Mouse (Mus musculus) C2C12 (cell line): ENCODE measurements at regions not wholly inside any gene's neighbourhood (a gene's known extent, or its start where the extent isn't known, plus 50 kb on each side); places are given as distances from the start of the nearest gene placed in this dataset.
A peak's percentile ranks its signal among the peaks of the same experiment; 100 is the strongest.

Experiments
- H3K27me3 ChIP-seq: one replicate; pipeline ENCODE4 v1.6.1; 2011; ENCODE audit not compliant: control insufficient read depth, insufficient read depth, insufficient read length
- H3K36me3 ChIP-seq: one replicate; pipeline ENCODE4 v1.6.1; 2011; ENCODE audit not compliant: control insufficient read depth, insufficient read depth
- H3K4me3 ChIP-seq: one replicate; pipeline ENCODE4 v1.5.1; 2011; ENCODE audit warnings: mild to moderate bottlenecking, control low read depth; ENCODE audit not compliant: poor library complexity, insufficient read depth, severe bottlenecking
- H3K79me2 ChIP-seq: one replicate; pipeline ENCODE4 v1.6.1; 2011; ENCODE audit not compliant: control insufficient read depth, insufficient read depth
- H3K79me3 ChIP-seq: one replicate; pipeline ENCODE4 v1.6.1; 2011; ENCODE audit warnings: low read depth, control low read depth
- H3ac ChIP-seq: one replicate; pipeline ENCODE3; 2011; ENCODE audit warnings: low read depth; ENCODE audit not compliant: control insufficient read depth, insufficient read length
- CEBPB ChIP-seq: IDR thresholded peaks from one replicate; pipeline ENCODE4 v1.6.1; 2011; ENCODE audit warnings: low read depth, mild to moderate bottlenecking, control low read depth, moderate library complexity
- CTCF ChIP-seq: IDR thresholded peaks from one replicate; pipeline ENCODE4 v1.5.1; 2011; ENCODE audit not compliant: control insufficient read depth, insufficient read depth, insufficient read length
- FOSL1 ChIP-seq: IDR thresholded peaks from one replicate; pipeline ENCODE4 v1.8.0; 2011; ENCODE audit warnings: mild to moderate bottlenecking, low read length; ENCODE audit not compliant: poor library complexity, insufficient read depth, severe bottlenecking
- MAX ChIP-seq: IDR thresholded peaks from one replicate; pipeline ENCODE4 v1.6.1; 2011; ENCODE audit warnings: mild to moderate bottlenecking, control low read depth
- MYOD1 ChIP-seq: IDR thresholded peaks from one replicate; pipeline ENCODE4 v1.6.1; 2011; ENCODE audit warnings: low read depth; ENCODE audit not compliant: control insufficient read depth, insufficient read length
- MYOG ChIP-seq: IDR thresholded peaks from one replicate; pipeline ENCODE4 v1.6.1; 2011; ENCODE audit not compliant: control insufficient read depth, insufficient read length; ENCODE audit errors: extremely low read depth
- USF1 ChIP-seq: IDR thresholded peaks from one replicate; pipeline ENCODE4 v1.6.1; 2011; ENCODE audit warnings: low read depth, mild to moderate bottlenecking, control low read depth, moderate library complexity

DNA sequence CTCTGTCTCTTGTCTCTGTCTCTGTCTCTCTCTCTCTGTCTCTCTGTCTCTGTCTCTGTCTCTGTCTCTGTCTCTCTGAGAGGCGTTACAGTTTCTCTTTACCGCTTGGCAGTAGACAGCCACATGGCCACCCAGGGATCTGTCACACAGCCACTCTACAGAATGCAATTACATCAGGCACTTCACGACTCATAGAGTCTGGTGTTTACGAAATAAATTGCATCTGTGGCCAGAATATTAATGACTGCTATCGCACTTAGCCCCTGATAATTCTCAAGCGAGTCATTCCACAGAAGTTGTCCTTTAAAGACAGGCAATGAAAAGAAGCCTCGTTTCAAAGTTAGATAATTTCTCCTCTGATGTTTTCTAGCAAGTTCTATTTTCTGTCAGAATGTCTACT is 170.9 kb upstream of the Phyhipl start:
- no peaks in the 10 kb centered on the region for H3K36me3 ChIP-seq
- no peak overlapping the region for H3ac ChIP-seq
- no peaks in the 10 kb centered on the region for H3K27me3 ChIP-seq
- H3K4me3 ChIP-seq: no peak overlapping the region
- H3K79me2 ChIP-seq: no peaks in the 10 kb centered on the region
- H3K79me3 ChIP-seq: no peaks in the 10 kb centered on the region
- TF ChIP-seq MAX: no peak
- TF ChIP-seq MYOG: no peak
- no peak for TF ChIP-seq CEBPB
- TF ChIP-seq USF1: no peak
- TF ChIP-seq CTCF: no peak

DNA sequence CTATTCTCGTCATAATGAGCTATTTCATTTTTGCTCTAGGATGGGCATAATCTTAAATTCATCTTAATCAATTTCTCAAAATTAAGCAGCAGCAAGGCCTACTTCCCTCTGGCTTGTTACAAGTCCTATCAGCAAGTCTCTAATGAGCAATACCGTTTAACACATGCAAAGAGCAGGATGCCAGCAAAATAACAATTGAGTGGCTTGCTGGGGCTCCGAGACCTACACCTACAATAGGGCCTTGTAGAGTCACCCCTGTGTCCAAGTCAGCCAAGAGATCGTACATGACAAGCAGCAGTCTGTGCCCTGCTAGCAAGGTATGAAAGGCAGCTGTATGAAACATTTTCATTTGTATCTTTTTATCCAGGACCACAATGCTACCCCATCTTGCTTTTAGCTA is 169.7 kb upstream of the Phyhipl start:
- TF ChIP-seq MAX: no peak
- TF ChIP-seq USF1: no peak
- no peak for TF ChIP-seq MYOD1
- no peak for TF ChIP-seq CEBPB
- Histone ChIP-seq H3K4me3 (no peak overlapping the region), H3K79me2 (no peaks in the 10 kb centered on the region), H3K27me3 (no peaks in the 10 kb centered on the region), H3K36me3 (no peaks in the 10 kb centered on the region), H3ac (no peak overlapping the region), H3K79me3 (no peaks in the 10 kb centered on the region)

DNA sequence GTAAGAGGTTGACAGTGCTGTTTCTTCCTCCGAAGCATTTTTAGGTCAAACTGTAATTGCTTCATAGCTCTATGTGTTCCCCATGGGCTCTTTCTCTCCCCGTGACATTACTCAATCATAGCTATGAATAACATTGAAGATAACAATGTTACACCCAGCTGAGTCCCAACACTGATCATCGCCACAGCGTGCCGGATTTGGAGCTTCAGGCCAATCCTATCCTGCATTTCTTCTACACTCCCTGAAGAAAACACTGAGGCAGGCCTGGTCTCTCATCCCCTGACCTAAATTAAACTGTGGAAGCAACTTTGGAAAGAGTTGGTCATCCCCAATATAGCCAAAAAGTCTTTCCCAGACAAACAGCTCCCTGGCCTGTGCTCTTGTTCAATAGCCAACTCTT is 168.7 kb upstream of the Phyhipl start:
- Histone ChIP-seq H3K4me3 (no peak overlapping the region), H3K79me3 (no peaks in the 10 kb centered on the region), H3K27me3 (no peaks in the 10 kb centered on the region), H3ac (no peak overlapping the region), H3K36me3 (no peaks in the 10 kb centered on the region), H3K79me2 (no peaks in the 10 kb centered on the region)
- no peak for TF ChIP-seq MYOG
- no peak for TF ChIP-seq CEBPB
- TF ChIP-seq MYOD1: no peak
- no peak for TF ChIP-seq CTCF
- no peak for TF ChIP-seq FOSL1

DNA sequence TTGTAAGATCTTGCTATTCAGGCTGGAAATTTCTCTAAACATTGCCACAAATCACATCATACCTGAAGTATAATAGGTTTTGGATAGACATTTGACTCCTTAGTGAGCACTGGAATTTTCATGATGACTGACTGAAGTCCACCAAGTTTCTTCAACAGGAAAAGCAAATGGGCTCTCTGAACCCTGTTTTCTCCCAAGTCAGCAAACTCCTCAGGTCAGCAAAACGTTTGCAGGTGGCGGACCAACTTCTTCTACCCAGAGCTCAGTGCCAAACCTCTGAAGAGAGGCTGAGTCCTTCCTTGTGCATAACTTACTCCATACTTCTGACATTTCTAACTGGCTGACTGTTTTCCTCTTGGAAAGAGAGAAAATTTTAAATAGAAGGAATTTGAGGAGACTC is 164.2 kb upstream of the Phyhipl start:
- Histone ChIP-seq H3ac (no peak overlapping the region), H3K79me3 (no peaks in the 10 kb centered on the region), H3K27me3 (no peaks in the 10 kb centered on the region), H3K36me3 (no peaks in the 10 kb centered on the region), H3K4me3 (no peak overlapping the region), H3K79me2 (no peaks in the 10 kb centered on the region)
- no peak for TF ChIP-seq CTCF
- no peak for TF ChIP-seq MYOD1
- TF ChIP-seq CEBPB: no peak
- TF ChIP-seq MAX: no peak
- no peak for TF ChIP-seq USF1
- TF ChIP-seq MYOG: no peak
- no peak for TF ChIP-seq FOSL1

DNA sequence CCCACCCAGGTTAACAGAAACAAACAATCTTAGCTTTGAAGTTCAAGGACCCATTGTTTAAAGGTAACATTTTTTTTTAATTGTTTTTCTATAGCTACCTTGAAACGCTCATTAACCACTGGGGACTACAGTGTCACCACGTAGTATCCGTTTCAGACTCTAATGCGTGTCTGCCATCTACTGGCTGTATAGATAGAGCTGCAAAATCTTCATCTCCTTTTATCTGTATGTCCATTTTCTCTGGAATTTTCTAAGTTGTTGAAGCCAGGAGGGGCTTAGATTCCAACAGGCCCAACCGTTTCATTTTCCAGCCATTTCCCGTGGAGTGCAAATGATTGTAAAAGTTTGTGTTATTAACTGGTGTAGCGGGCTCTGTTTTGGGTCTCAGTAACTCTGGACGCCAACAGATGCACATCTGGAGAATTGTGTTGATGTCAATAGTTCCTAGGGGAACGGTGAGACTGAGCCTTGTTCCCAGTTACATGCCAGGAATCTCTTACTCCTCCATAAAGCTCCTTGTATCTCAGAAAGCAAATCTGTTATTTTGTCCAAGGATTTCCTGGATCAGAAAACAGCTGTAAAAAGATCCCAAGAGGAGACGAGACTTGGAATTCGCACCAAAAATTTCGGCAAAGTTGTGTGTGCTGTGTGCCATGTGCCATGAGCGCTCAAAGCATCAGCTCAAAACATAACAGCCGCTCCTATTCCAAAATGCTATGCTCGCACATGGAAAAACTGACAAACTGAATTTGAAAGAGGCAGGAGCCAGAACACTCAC is 158.8 kb upstream of the Phyhipl start:
- no peak overlapping the region for H3ac ChIP-seq
- H3K4me3 ChIP-seq: no peak overlapping the region
- no peaks in the 10 kb centered on the region for H3K79me2 ChIP-seq
- H3K27me3 ChIP-seq: no peaks in the 10 kb centered on the region
- no peaks in the 10 kb centered on the region for H3K36me3 ChIP-seq
- H3K79me3 ChIP-seq: no peaks in the 10 kb centered on the region
- TF ChIP-seq MAX: no peak
- no peak for TF ChIP-seq CTCF
- no peak for TF ChIP-seq USF1
- no peak for TF ChIP-seq MYOG
- TF ChIP-seq CEBPB: no peak
- no peak for TF ChIP-seq MYOD1
- no peak for TF ChIP-seq FOSL1

DNA sequence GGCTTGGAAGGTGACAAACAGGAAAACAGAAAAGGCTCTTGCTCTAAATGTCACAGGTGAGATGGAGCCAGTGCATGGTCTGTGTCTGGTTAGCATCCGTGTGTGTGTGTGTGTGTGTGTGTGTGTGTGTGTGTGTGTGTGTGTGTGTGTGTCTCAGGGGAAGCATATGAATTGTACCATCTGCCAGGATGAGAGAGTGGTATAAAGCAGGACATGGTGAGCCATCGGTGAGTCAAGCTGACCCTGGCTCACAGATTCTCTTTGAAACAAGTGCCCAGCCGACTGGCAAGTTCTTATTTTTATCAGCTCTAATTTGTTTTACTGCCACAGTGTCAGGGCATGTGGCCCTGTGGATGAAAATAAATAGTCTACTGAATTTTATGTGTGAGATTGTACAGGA is 153.6 kb upstream of the Phyhipl start:
- Histone ChIP-seq H3ac (no peak overlapping the region), H3K79me3 (no peaks in the 10 kb centered on the region), H3K27me3 (no peaks in the 10 kb centered on the region), H3K36me3 (no peaks in the 10 kb centered on the region), H3K4me3 (no peak overlapping the region), H3K79me2 (no peaks in the 10 kb centered on the region)
- TF ChIP-seq CEBPB (no peak), MYOD1 (peak; percentile 15), CTCF (no peak), MYOG (no peak), USF1 (no peak), MAX (no peak)
